Mouse (Mus musculus): ENCODE data around the gene Cpa2. TPM values are rescaled to one million over a fixed set of nuclear protein-coding genes. Genes with fewer than 3 reads are reported as not detected.
A peak's percentile ranks its signal among the peaks of the same experiment; 100 is the strongest.

Gene Cpa2
- polyA plus RNA-seq, 1 experiment from 2014 or later = 22.8 TPM

- H3K27ac ChIP-seq (replicated peaks) = no peak overlapping the region; the same call in 1 of the 2 replicates
Observed at GRCm38 (mm10) chr6:30594364-30594763, 53.0 kb downstream of the Cpa2 start.

GRCm38 (mm10) chr6:30596230-30596898 lies 55.0 kb downstream of the Cpa2 start:
- DNase-seq (ENCODE audit: low spot score) = no peak
- 94% methylated on average over 8 of the region's 8 CpGs for WGBS
- Histone ChIP-seq H3K27ac (replicated peaks) (peak overlapping the region; percentile 43), H3K27me3 (ENCODE audit: low read depth, poor library complexity, severe bottlenecking) (no peaks in the 10 kb centered on the region), H3K4me1 (peaks cover 40% of the 10 kb centered on the region), H3K9me3 (replicated peaks) (no peaks in the 10 kb centered on the region), H3K36me3 (no peaks in the 10 kb centered on the region), H3K4me3 (no peak overlapping the region)

More at GRCm38 (mm10) chr6:30594364-30594763, 53.0 kb downstream of the Cpa2 start:
- H3K9me3 ChIP-seq (replicated peaks) = no peaks in the 10 kb centered on the region
- no peak for DNase-seq (ENCODE audit: low spot score)
- WGBS = 84% methylated on average over 7 of the region's 7 CpGs
- H3K27me3 ChIP-seq (ENCODE audit: low read depth, poor library complexity, severe bottlenecking) = no peaks in the 10 kb centered on the region
- H3K4me1 ChIP-seq = peaks cover 38% of the 10 kb centered on the region
- H3K36me3 ChIP-seq = no peaks in the 10 kb centered on the region
- H3K4me3 ChIP-seq = no peak overlapping the region

- DNase-seq (ENCODE audit: low spot score) = no peak
- Histone ChIP-seq H3K9me3 (replicated peaks) (no peaks in the 10 kb centered on the region), H3K27me3 (ENCODE audit: low read depth, poor library complexity, severe bottlenecking) (no peaks in the 10 kb centered on the region), H3K4me3 (no peak overlapping the region), H3K27ac (replicated peaks) (peak overlapping the region; percentile 39; the same call in 1 of the 2 replicates), H3K4me1 (peaks cover 21% of the 10 kb centered on the region), H3K36me3 (no peaks in the 10 kb centered on the region)
- whole genome bisulfite sequencing = 42% methylated on average over 3 of the region's 3 CpGs
Observed at GRCm38 (mm10) chr6:30600033-30600432, 58.7 kb downstream of the Cpa2 start.

DNA sequence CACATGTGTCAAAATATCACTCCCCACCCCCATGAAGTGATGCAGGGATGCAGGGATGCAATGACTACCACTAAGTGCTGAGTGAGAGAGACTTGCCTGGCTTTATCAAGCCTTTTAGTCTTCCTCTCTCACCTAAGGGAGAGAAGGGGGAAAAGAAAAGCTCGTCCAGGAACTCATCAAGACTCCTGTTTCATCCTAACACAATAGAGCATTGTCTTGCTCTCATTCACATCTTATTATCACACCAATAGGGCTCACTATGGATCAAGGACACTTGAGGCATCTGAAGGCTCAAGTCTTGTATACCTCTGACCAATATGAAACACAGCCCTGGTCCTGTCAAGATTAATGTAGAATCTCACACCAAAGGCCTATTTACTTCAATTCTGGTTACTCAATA lies 59.6 kb downstream of the Cpa2 start:
- Histone ChIP-seq H3K27ac (replicated peaks) (0 out of 2 replicates have a peak overlapping the region, but pooled peaks have one; percentile 3), H3K36me3 (no peaks in the 10 kb centered on the region), H3K27me3 (ENCODE audit: low read depth, poor library complexity, severe bottlenecking) (no peaks in the 10 kb centered on the region), H3K9me3 (replicated peaks) (no peaks in the 10 kb centered on the region), H3K4me3 (no peak overlapping the region), H3K4me1 (peaks cover 21% of the 10 kb centered on the region)
- no peak for DNase-seq (ENCODE audit: low spot score)
- WGBS = 52% methylated on average over 1 of the region's 1 CpGs

- no peaks in the 10 kb centered on the region for H3K36me3 ChIP-seq
- no peak for DNase-seq (ENCODE audit: low spot score)
- H3K27ac ChIP-seq (replicated peaks) = no peak overlapping the region
- WGBS = 83% methylated on average over 7 of the region's 7 CpGs
- H3K27me3 ChIP-seq (ENCODE audit: low read depth, poor library complexity, severe bottlenecking) = no peaks in the 10 kb centered on the region
- H3K9me3 ChIP-seq (replicated peaks) = no peaks in the 10 kb centered on the region
- H3K4me1 ChIP-seq = peaks cover 17% of the 10 kb centered on the region
- no peak overlapping the region for H3K4me3 ChIP-seq
Observed at GRCm38 (mm10) chr6:30604342-30604867, 63.0 kb downstream of the Cpa2 start.

- no peak overlapping the region for H3K4me3 ChIP-seq
- no peaks in the 10 kb centered on the region for H3K27me3 ChIP-seq (ENCODE audit: low read depth, poor library complexity, severe bottlenecking)
- H3K36me3 ChIP-seq = no peaks in the 10 kb centered on the region
- H3K27ac ChIP-seq (replicated peaks) = peak overlapping the region; percentile 3
- no peaks in the 10 kb centered on the region for H3K9me3 ChIP-seq (replicated peaks)
- DNase-seq (ENCODE audit: low spot score) = no peak
- WGBS = 96% methylated on average over 4 of the region's 4 CpGs
- H3K4me1 ChIP-seq = peaks cover 16% of the 10 kb centered on the region
Observed at GRCm38 (mm10) chr6:30605111-30605510, 63.7 kb downstream of the Cpa2 start.

- Histone ChIP-seq H3K4me3 (no peak overlapping the region), H3K4me1 (peaks cover 16% of the 10 kb centered on the region), H3K9me3 (replicated peaks) (no peaks in the 10 kb centered on the region), H3K27me3 (ENCODE audit: low read depth, poor library complexity, severe bottlenecking) (no peaks in the 10 kb centered on the region), H3K36me3 (no peaks in the 10 kb centered on the region), H3K27ac (replicated peaks) (no peak overlapping the region)
- DNase-seq (ENCODE audit: low spot score) = no peak
- WGBS = 92% methylated on average over 5 of the region's 5 CpGs
Observed at GRCm38 (mm10) chr6:30605672-30606071, 64.3 kb downstream of the Cpa2 start.

- 83% methylated on average over 7 of the region's 7 CpGs for WGBS
- H3K27me3 ChIP-seq (ENCODE audit: low read depth, poor library complexity, severe bottlenecking) = no peaks in the 10 kb centered on the region
- no peaks in the 10 kb centered on the region for H3K36me3 ChIP-seq
- H3K27ac ChIP-seq (replicated peaks) = peak within 1 kb of the TSS; percentile 93
- H3K4me3 ChIP-seq = no peak within 1 kb of the TSS
- no peak for DNase-seq (ENCODE audit: low spot score)
- peaks cover 62% of the 10 kb centered on the region for H3K4me1 ChIP-seq
- H3K9me3 ChIP-seq (replicated peaks) = no peaks in the 10 kb centered on the region
Observed at GRCm38 (mm10) chr6:30610710-30611109, 69.3 kb downstream of the Cpa2 start, which contains the start of gene Cpa5. TSS of gene Cpa5 (plus strand) at chr6:30611010.

DNA sequence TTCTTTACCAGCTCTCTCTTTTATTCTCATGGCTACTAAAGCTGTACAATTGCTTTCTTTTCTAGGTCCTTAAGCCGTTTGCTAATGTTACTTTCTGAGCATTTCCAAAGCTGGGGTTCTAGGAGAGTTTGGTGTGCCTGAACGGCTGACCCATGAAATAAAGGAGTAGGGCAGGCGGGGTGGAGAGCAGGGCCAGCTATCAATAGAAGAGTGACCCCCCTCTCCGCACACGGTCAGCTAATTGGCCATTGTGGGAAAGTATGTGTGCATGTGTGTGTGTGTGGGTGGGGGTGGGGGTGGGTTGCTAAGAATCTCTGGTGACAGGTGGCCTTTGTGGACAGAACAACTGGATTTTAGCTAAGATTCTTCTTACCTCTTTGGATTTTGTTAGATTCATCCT lies 69.8 kb downstream of the Cpa2 start:
- WGBS = 31% methylated on average over 5 of the region's 5 CpGs
- H3K36me3 ChIP-seq = no peaks in the 10 kb centered on the region
- peaks cover 67% of the 10 kb centered on the region for H3K4me1 ChIP-seq
- H3K9me3 ChIP-seq (replicated peaks) = no peaks in the 10 kb centered on the region
- H3K27me3 ChIP-seq (ENCODE audit: low read depth, poor library complexity, severe bottlenecking) = no peaks in the 10 kb centered on the region
- H3K4me3 ChIP-seq = no peak overlapping the region
- peak overlapping the region; percentile 93 for H3K27ac ChIP-seq (replicated peaks)
- DNase-seq (ENCODE audit: low spot score) = peak; percentile 45

Other genes starting within 250 kb of the Cpa2 start
- 29.0 and 35.1 TPM in 2 replicates for gene Ube2h, start 237.0 kb upstream of the Cpa2 start, polyA plus RNA-seq (2016; fragmentation: Nextera tagmentation; extraction: Ambion mirVana)
- 76.3 and 83.7 TPM in 2 replicates for gene Zc3hc1, start 150.6 kb upstream of the Cpa2 start, polyA plus RNA-seq (2016; fragmentation: Nextera tagmentation; extraction: Ambion mirVana)
- gene Klhdc10, start 139.7 kb upstream of the Cpa2 start, polyA plus RNA-seq (2016; fragmentation: Nextera tagmentation; extraction: Ambion mirVana) = 27.7 and 28.0 TPM in 2 replicates
- gene Tmem209, start 31.8 kb upstream of the Cpa2 start, polyA plus RNA-seq (2016; fragmentation: Nextera tagmentation; extraction: Ambion mirVana) = 47.8 and 52.7 TPM in 2 replicates
- gene Ssmem1, start 31.7 kb upstream of the Cpa2 start, polyA plus RNA-seq (2016; fragmentation: Nextera tagmentation; extraction: Ambion mirVana) = 0.22 and 0.36 TPM in 2 replicates
- 1.3 and 2.3 TPM in 2 replicates for gene Cpa4, start 26.8 kb downstream of the Cpa2 start, polyA plus RNA-seq (2016; fragmentation: Nextera tagmentation; extraction: Ambion mirVana)
- 0.30 and 0.74 TPM in 2 replicates for gene Cpa5, start 69.4 kb downstream of the Cpa2 start, polyA plus RNA-seq (2016; fragmentation: Nextera tagmentation; extraction: Ambion mirVana)
- gene Cpa1, start 97.6 kb downstream of the Cpa2 start, polyA plus RNA-seq (2016; fragmentation: Nextera tagmentation; extraction: Ambion mirVana) = 0.19 TPM in 1 of 2 replicates, not detected in the other
- 19.8 and 24.0 TPM in 2 replicates for gene Cep41, start 152.2 kb downstream of the Cpa2 start, polyA plus RNA-seq (2016; fragmentation: Nextera tagmentation; extraction: Ambion mirVana)
- 1,366 and 1,939 TPM in 2 replicates for gene Mest, start 182.0 kb downstream of the Cpa2 start, polyA plus RNA-seq (2016; fragmentation: Nextera tagmentation; extraction: Ambion mirVana)

All from midbrain, embryonic 10.5 days (tissue).